Mouse (Mus musculus) cortical plate, adult 2 months (tissue): ENCODE measurements around the gene Gmnn.

ENCODE experiments used
- CTCF ChIP-seq: fragments of 200-500 bp; IDR thresholded peaks from 2 replicates; pipeline ENCODE4 v1.5.1; 2011; ENCODE audit warnings: mild to moderate bottlenecking, control low read depth, low read length; ENCODE audit not compliant: insufficient read depth; ENCODE audit errors: extremely low read depth
- POLR2A ChIP-seq: fragments of 200-500 bp; IDR thresholded peaks from 2 replicates; pipeline ENCODE4 v1.6.1; 2011; ENCODE audit warnings: mild to moderate bottlenecking, low read length, control low read depth; ENCODE audit not compliant: insufficient read depth; ENCODE audit errors: extremely low read depth

GRCm38 (mm10) chr13:24787477-24787876 is 25.8 kb upstream of the Gmnn start:
- TF ChIP-seq CTCF = no peak
- no peak for TF ChIP-seq POLR2A
